Mouse (Mus musculus): ENCODE results near the gene Bcas3. TPM values are rescaled to one million over a fixed set of nuclear protein-coding genes. Genes with fewer than 3 reads are reported as not detected.
"Not testable (repeated sequence)": the region's sequence is repeated elsewhere in the genome, so short reads cannot be mapped to it uniquely, and the experiment has no call there.

Gene Bcas3
- polyA plus RNA-seq, 2 experiments from 2014 or later: 31.7 to 46.6 TPM

DNA sequence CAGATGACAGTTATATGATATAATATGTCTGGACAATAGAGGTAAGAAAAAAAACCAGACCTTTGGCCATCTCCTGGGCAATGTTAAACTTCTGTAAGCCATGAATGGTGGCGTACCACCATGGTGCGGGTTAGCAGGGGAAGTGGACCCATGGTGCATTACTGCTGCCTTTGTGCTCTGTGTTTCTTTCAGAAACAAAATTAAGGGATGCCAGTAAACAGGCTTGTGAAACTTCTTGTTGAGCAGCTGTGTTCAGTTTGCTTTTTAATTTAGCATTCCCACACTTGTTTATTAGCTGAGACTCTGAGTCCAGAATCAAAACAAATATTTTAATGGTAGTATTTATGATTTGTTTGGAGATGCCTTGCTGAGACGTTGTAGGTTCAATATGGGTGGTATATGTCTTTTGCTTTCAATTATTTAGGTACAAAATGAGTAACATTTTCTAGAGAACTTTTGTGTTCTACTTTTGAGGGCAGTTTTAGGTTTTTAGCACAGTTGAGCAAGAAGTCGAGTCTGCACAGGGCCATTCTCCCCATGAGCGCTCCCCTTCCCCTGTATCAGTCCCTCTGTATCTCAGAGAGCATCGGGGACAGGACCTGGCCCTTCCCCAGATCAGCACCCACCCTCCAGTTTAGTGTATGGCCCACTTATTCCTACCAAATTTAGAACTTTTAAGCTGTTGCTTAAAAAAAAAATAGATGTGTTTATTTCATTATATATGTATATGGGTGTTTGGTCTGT lies 132.4 kb downstream of the Bcas3 start:
- no peak for ATAC-seq

DNA sequence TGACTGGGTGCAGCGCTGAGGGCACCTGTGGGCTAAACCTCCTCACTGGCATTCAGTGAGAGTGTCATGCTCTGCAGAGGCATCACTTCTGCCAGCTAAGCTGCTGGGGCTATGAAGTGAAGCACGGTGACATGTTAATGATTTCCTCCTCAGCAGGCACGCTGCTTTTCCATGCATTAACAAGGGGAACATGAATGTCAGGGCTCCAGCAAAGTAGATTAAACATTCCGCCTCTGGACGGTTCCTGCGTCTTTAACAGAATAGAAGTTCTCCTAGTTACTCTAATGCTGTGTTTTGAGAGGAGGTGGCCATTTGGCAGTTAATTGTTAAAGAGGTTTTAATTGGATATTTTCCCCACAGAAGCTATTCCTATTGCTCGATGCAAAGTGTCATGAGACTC lies 134.5 kb downstream of the Bcas3 start:
- ATAC-seq: no peak

- ATAC-seq: no peak
Measured at GRCm38 (mm10) chr11:85492231-85492630, 139.3 kb downstream of the Bcas3 start.

GRCm38 (mm10) chr11:85492666-85493065 lies 139.7 kb downstream of the Bcas3 start:
- no peak for ATAC-seq

GRCm38 (mm10) chr11:85499561-85499960 lies 146.6 kb downstream of the Bcas3 start:
- ATAC-seq: no peak

DNA sequence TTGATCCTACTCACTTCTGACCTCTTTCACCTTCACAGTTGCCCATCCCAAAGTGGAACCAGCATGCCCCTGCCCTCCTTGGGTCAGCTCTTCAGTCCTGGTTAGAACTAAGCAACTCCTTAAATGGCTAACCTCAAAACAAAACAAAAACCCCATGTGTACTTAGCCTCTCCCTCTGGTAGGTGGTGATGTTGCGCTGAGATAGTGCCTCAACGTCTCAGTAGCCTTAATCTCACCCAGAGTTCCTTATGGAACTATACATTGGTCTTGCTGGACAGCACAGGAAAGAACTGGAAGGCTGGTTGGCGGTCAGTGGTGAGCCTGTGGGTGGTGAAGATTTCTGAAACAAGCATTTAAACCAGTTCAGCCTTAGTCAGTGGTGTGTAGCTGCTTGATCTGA lies 149.1 kb downstream of the Bcas3 start:
- no peak for ATAC-seq

DNA sequence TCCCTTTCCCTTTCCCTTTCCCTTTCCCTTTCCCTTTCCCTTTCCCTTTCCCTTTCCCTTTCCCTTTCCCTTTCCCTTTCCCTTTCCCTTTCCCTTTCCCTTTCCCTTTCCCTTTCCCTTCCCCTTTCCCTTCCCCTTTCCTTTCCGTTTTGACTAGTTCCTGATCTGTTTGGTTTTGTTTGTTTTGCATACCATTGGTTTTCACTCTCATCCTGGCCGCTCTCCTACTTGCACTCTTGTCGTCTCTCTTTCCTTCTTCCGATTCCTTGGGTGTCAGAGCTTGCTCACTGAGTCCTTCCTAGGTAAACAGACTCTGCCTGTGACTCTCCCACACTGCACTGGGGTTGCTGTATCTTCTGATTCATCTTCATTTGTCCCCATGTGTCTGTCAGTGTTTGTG lies 151.8 kb downstream of the Bcas3 start:
- ATAC-seq: not testable (repeated sequence)

DNA sequence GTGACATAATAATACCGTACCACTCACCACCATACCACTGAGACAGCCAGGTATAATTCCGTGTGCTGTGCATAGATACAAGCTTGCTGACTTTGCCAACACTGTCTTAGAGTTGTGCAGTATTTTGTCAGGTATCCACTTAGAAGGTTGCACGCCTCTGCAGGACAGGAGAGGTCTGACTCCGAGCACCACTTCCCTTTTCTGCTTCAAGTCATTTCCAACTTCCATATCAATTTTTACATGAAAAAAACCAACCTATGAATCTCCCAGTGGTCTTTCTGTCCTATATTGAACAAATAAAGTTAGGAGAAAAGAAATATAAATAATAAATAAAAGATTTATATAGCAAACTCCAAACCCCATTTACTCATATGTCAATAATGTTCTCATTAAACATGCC lies 152.8 kb downstream of the Bcas3 start:
- no peak for ATAC-seq

DNA sequence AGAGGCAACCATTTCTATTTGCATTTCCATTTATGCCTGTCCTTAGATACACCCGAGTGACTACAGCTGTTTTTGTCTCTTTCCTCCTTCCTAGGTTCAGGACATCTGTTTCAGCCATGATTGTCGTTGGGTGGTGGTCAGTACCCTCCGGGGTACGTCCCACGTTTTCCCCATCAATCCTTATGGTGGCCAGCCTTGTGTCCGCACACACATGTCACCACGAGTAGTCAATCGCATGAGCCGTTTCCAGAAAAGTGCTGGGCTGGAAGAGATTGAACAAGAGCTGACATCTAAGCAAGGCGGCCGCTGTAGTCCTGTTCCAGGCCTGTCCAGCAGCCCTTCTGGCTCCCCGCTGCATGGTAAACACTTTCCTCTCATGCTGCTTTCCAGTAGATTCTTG lies 156.4 kb downstream of the Bcas3 start:
- ATAC-seq: no peak

DNA sequence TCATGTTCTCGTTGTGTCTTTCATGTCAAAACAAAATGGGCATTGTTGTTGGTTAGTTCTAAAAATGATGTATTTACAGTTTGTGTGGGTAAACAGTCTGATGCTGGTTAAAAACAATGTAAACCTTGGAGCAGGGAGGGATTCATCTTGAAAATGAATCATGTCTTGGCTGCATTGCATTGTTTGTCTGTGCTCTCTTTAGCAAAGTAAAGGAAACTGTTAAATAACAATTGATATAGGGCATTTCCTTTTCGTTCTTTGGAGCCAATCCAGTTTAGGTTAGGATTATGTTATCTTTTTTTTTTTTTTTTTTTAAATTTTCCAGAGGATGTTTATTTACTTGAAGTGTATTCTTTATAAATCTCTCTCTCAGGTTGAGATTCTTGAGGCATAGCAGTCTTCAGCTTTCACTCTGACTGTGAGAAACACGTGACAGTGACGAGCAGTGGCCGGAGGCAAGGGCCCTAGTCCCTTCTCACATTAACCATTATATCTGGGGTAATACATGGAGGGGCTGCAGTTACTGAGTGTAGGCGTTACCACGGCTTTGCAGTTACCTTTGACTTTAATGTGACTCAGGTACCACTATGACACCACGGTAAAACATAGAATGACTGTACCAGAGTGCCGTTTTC lies 158.4 kb downstream of the Bcas3 start:
- no peak for ATAC-seq

- no peak for ATAC-seq
Measured at GRCm38 (mm10) chr11:85516724-85517123, 163.8 kb downstream of the Bcas3 start.

GRCm38 (mm10) chr11:85518025-85518756 lies 165.2 kb downstream of the Bcas3 start:
- ATAC-seq: no peak

- no peak for ATAC-seq
Measured at GRCm38 (mm10) chr11:85520236-85520635, 167.3 kb downstream of the Bcas3 start.

- ATAC-seq: no peak
Measured at GRCm38 (mm10) chr11:85520996-85521395, 168.0 kb downstream of the Bcas3 start.

- ATAC-seq: no peak
Measured at GRCm38 (mm10) chr11:85523646-85524045, 170.7 kb downstream of the Bcas3 start.

DNA sequence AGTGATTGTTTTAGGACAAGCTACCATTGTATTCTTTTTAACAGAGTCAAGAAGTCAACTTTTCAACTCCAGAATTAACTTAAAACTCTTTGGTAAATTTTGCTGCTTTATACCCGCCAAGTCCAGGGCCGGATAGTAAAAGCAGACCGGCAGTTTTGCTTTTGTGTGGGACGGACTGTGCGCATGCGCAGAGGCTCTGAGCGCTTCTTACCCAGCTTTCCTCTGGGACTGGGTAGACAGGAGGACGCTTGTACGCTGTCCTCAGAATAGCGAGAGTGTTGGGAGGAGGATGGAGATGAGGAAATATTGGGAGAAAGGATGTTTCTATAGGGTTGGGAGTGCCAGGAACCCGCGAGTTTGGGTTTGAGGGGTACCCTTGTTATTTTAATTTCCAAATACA lies 171.2 kb downstream of the Bcas3 start:
- no peak for ATAC-seq

- no peak for ATAC-seq
Measured at GRCm38 (mm10) chr11:85524841-85525500, 172.0 kb downstream of the Bcas3 start.

DNA sequence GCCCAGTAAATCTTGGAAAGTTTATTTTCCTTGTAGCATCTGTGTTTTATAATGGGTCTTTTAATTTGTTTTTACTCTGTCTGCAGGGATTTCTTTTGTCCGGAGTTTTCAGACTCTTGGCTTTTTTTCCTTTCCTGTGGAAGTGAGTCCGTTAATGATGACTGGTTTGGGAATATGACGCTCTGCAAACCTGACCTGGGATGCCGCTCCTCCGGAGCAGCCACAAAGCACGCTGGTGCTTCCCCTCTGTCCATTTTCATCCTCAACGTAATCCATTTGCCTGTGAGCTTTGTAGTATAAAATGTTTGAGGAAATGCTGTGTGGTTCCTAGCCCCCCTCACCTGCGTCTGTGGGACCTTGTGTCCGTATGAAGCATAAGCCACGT lies 172.5 kb downstream of the Bcas3 start:
- ATAC-seq: no peak

DNA sequence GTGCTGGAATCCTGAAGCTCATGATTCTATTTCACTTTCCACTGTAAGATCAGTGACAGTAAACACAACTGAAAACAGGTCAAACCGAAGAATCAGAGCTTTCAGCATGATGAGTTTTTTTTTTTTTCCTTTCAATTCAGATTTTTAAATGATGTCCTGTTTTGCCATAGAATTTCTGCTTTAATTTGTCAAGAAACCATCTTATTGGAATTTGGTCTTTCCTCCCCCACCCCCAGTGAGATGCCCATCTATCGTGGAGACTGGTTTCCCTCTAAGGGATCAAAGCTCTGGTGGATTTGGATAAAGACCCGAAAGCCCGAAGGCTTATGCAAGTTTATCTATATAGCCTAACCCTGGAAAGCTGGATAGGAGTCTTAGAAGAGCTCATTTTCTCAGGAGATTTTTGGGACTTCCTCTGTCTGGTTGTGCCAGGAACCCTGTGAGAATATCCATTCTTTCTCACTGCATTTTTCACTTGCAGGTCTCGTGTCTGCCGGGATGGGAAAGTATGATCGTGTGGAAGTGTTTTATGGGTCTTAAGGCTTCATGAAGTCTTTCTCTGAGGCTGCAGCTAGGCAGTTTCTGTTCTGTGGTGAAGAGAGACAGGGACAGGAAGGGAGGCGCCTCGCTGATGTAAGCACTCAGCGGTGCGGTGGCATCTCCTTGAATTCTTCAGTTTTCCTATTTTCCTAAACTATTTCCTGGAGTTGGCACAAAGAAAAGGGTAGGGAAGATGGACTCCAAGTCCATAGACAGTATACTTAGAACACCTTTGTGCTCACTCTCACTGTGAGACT lies 173.2 kb downstream of the Bcas3 start:
- no peak for ATAC-seq

GRCm38 (mm10) chr11:85527261-85527660 lies 174.3 kb downstream of the Bcas3 start:
- ATAC-seq: no peak

GRCm38 (mm10) chr11:85529531-85530285 lies 176.7 kb downstream of the Bcas3 start:
- ATAC-seq: no peak

- no peak for ATAC-seq
Measured at GRCm38 (mm10) chr11:85540989-85541388, 188.0 kb downstream of the Bcas3 start.
